Mouse (Mus musculus) CH12.LX (cell line): ENCODE data around the gene St6galnac4. TPM values are rescaled to one million over a fixed set of nuclear protein-coding genes. Genes with fewer than 3 reads are reported as not detected.

Source experiments
- DNase-seq: peaks from one replicate; pipeline ENCODE4 v3.0.0-alpha.2; 2013; ENCODE audit errors: extremely low read depth
- H3K27ac ChIP-seq: 2 replicates; pipeline ENCODE4 v1.5.1; 2012; ENCODE audit warnings: low read depth, mild to moderate bottlenecking, control low read depth, moderate library complexity; ENCODE audit not compliant: insufficient read depth
- H3K27me3 ChIP-seq: replicated peaks from 2 replicates; pipeline ENCODE3; 2012; ENCODE audit warnings: inconsistent platforms
- H3K36me3 ChIP-seq, 2 experiments: replicated peaks in 1 of 2; 2 replicates each; pipeline versions ENCODE3 to v1.6.1; 2012; ENCODE audit warnings: inconsistent platforms in 1 of 2, low read length in 1 of 2, mild to moderate bottlenecking in 1 of 2, mixed read lengths in 1 of 2, moderate library complexity in 1 of 2; ENCODE audit not compliant: control insufficient read depth in 1 of 2, insufficient read depth in 1 of 2
- H3K4me1 ChIP-seq, 2 experiments: 2 replicates each; pipeline ENCODE4 v1.6.1; 2012; ENCODE audit warnings: inconsistent platforms in 1 of 2, moderate library complexity in 1 of 2; ENCODE audit not compliant: insufficient read depth in 2 of 2, control insufficient read depth in 1 of 2
- H3K4me2 ChIP-seq: 2 replicates; pipeline ENCODE4 v1.6.1; 2012; ENCODE audit warnings: low read depth, mild to moderate bottlenecking, control low read depth; ENCODE audit not compliant: poor library complexity, insufficient read depth, severe bottlenecking
- H3K4me3 ChIP-seq, 3 experiments: fragments of 150-350 bp in 1 of 3; sonication (generic) in 1 of 3; replicated peaks in 1 of 3; 2 replicates each; pipeline versions ENCODE3 to v1.5.1; 2011 to 2012; ENCODE audit warnings: low read depth in 2 of 3, low read length in 2 of 3, mild to moderate bottlenecking in 2 of 3, moderate library complexity in 2 of 3, control low read depth in 1 of 3, improper control_type of control experiment in 1 of 3, inconsistent platforms in 1 of 3, mixed read lengths in 1 of 3; ENCODE audit not compliant: poor library complexity in 1 of 3
- H3K79me2 ChIP-seq: replicated peaks from 2 replicates; pipeline ENCODE4 v1.6.1; 2012; ENCODE audit warnings: mild to moderate bottlenecking, moderate library complexity; ENCODE audit not compliant: control insufficient read depth, poor library complexity, insufficient read depth, severe bottlenecking; ENCODE audit errors: extremely low read depth
- H3K9ac ChIP-seq: 2 replicates; pipeline ENCODE4 v1.6.1; 2012; ENCODE audit warnings: low read depth, mild to moderate bottlenecking, control low read depth, moderate library complexity; ENCODE audit not compliant: insufficient read depth
- H3K9me3 ChIP-seq: replicated peaks from 2 replicates; pipeline ENCODE3; 2012; ENCODE audit warnings: low read length, inconsistent platforms, mixed read lengths
- BHLHE40 ChIP-seq: IDR thresholded peaks from 2 replicates; pipeline ENCODE4 v1.6.1; 2011; ENCODE audit warnings: mild to moderate bottlenecking, low read depth, low read length, improper control_type of control experiment
- CHD1 ChIP-seq: IDR thresholded peaks from 2 replicates; pipeline ENCODE4 v1.6.1; 2012; ENCODE audit warnings: low read depth, low read length, improper control_type of control experiment, inconsistent platforms
- CHD2 ChIP-seq: IDR thresholded peaks from 2 replicates; pipeline ENCODE4 v1.6.1; 2011; ENCODE audit warnings: low read length, improper control_type of control experiment
- CTCF ChIP-seq, 2 experiments: IDR thresholded peaks in 1 of 2; conservative IDR thresholded peaks in 1 of 2; 2 replicates each; pipeline ENCODE4 v1.5.1; 2011 to 2012; ENCODE audit warnings: low read depth in 2 of 2, low read length in 2 of 2, improper control_type of control experiment in 1 of 2, inconsistent platforms in 1 of 2, mild to moderate bottlenecking in 1 of 2, moderate library complexity in 1 of 2
- E2F4 ChIP-seq: IDR thresholded peaks from 2 replicates; pipeline ENCODE4 v1.6.1; 2011; ENCODE audit warnings: low read depth, low read length, improper control_type of control experiment; ENCODE audit not compliant: insufficient replicate concordance
- EP300 ChIP-seq: IDR thresholded peaks from 2 replicates; pipeline ENCODE4 v1.6.1; 2011; ENCODE audit warnings: low read length, improper control_type of control experiment
- KAT2A ChIP-seq: IDR thresholded peaks from 2 replicates; pipeline ENCODE4 v1.6.1; 2012; ENCODE audit warnings: low read length, improper control_type of control experiment, inconsistent platforms; ENCODE audit not compliant: insufficient replicate concordance
- MAX ChIP-seq: IDR thresholded peaks from 2 replicates; pipeline ENCODE4 v1.6.1; 2011; ENCODE audit warnings: low read length, improper control_type of control experiment
- MAZ ChIP-seq: IDR thresholded peaks from 2 replicates; pipeline ENCODE4 v1.6.1; 2012; ENCODE audit warnings: low read depth, mild to moderate bottlenecking, inconsistent platforms, low read length, improper control_type of control experiment, moderate library complexity
- MEF2A ChIP-seq: IDR thresholded peaks from 2 replicates; pipeline ENCODE4 v1.6.1; 2014; ENCODE audit warnings: low read depth, mild to moderate bottlenecking, inconsistent platforms, low read length, improper control_type of control experiment, borderline replicate concordance
- POLR2AphosphoS2 ChIP-seq: IDR thresholded peaks from 2 replicates; pipeline ENCODE4 v1.6.1; 2011; ENCODE audit warnings: low read depth, low read length, improper control_type of control experiment
- RAD21 ChIP-seq: IDR thresholded peaks from 2 replicates; pipeline ENCODE4 v1.6.1; 2011; ENCODE audit warnings: low read depth, mild to moderate bottlenecking, low read length, improper control_type of control experiment, moderate library complexity
- RCOR1 ChIP-seq: conservative IDR thresholded peaks from 2 replicates; pipeline ENCODE4 v1.6.1; 2012; ENCODE audit warnings: low read depth, mild to moderate bottlenecking, inconsistent platforms, low read length, improper control_type of control experiment
- SMC3 ChIP-seq: IDR thresholded peaks from 2 replicates; pipeline ENCODE4 v1.6.1; 2011; ENCODE audit warnings: low read depth, low read length, improper control_type of control experiment
- TCF12 ChIP-seq: IDR thresholded peaks from 2 replicates; pipeline ENCODE4 v1.6.1; 2014; ENCODE audit warnings: low read depth, mild to moderate bottlenecking, inconsistent platforms, low read length, improper control_type of control experiment
- USF1 ChIP-seq: IDR thresholded peaks from 2 replicates; pipeline ENCODE4 v1.6.1; 2014; ENCODE audit warnings: low read depth, mild to moderate bottlenecking, inconsistent platforms, low read length, improper control_type of control experiment
- USF2 ChIP-seq: conservative IDR thresholded peaks from 2 replicates; pipeline ENCODE4 v1.6.1; 2011; ENCODE audit warnings: low read depth, low read length, improper control_type of control experiment
- ZKSCAN1 ChIP-seq: IDR thresholded peaks from 2 replicates; pipeline ENCODE4 v1.6.1; 2012; ENCODE audit warnings: low read depth, inconsistent platforms, low read length, improper control_type of control experiment, borderline replicate concordance
- ZNF384 ChIP-seq: IDR thresholded peaks from 2 replicates; pipeline ENCODE4 v1.6.1; 2012; ENCODE audit warnings: low read depth, low read length, improper control_type of control experiment, inconsistent platforms
- dilution Hi-C: fragments of 300-500 bp; cut with MboI; formaldehyde crosslinking; loops from 2 replicates; pipeline ENCODE4 v1.14.3; 2020; ENCODE audit warnings: low sequenced_read_pairs; ENCODE audit not compliant: extremely low pct_unique_long_range_greater_than_20kb, extremely low pct_ligation_motif_present
- in situ Hi-C: fragments of 300-500 bp; cut with MboI; formaldehyde crosslinking; loops from 3 replicates; pipeline ENCODE4 v1.14.3; 2019; ENCODE audit warnings: low sequenced_read_pairs, low pct_ligation_motif_present, low pct_unique_long_range_greater_than_20kb, mixed read lengths
- polyA plus RNA-seq: library from polyadenylated mRNA; unstranded; fragments of >175 nt; gene quantifications from 2 replicates; pipeline ENCODE4 v1.2.1, GENCODE M21; 2012; ENCODE audit warnings: low read depth; ENCODE audit not compliant: insufficient read length
- total RNA-seq, 2 experiments: library from RNA; depleted of rRNA; stranded (reverse); fragments of 300-350 nt in 1 of 2; fragments of >200 nt in 1 of 2; gene quantifications; 2 replicates each; pipeline ENCODE4 v1.2.3; 2012 to 2014

St6galnac4 gene
- total and polyA plus RNA-seq, 3 experiments = 51.9 to 81.7 (median 58.3) TPM

DNA sequence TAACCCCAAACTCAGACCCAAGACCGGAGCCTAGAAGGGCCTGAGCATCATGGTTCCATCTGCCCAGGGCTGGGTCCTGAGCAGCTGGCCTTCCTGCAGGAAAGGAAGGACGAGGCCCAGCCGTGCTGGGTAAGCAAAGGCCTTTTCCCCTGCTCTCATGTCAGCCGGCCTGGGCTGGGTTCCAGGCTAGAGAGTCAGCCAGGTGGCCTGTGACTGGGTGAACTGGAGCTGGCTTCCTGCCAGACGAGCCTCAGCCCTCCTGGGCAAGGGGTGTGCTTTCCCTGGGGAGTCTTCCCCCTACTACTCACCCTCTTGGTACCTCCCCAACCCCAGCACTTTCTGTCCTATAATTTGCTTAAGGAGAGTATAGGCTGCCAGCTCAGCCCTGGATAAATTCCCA is 18.7 kb upstream of the St6galnac4 start:
- Histone ChIP-seq H3K9ac (no peak overlapping the region), H3K27ac (no peak overlapping the region), H3K36me3 (peaks cover 16 to 70% of the 10 kb centered on the region in 2 experiments), H3K4me2 (no peak overlapping the region), H3K9me3 (no peaks in the 10 kb centered on the region), H3K4me1 (peaks cover 3 to 20% of the 10 kb centered on the region in 2 experiments), H3K79me2 (peaks cover 16% of the 10 kb centered on the region), H3K4me3 (no peak overlapping the region), H3K27me3 (no peaks in the 10 kb centered on the region)
- dilution Hi-C loops = no loop called here
- DNase-seq = no peak
- in situ Hi-C loops = loop anchor here (25.0 kb wide), 1 partner anchor 431 kb away; no protein-coding TSS in a partner anchor
- no peak for TF ChIP-seq KAT2A
- TF ChIP-seq SMC3 = no peak
- no peak for TF ChIP-seq RCOR1
- no peak for TF ChIP-seq MEF2A
- TF ChIP-seq TCF12 = no peak
- TF ChIP-seq USF2 = no peak
- no peak for TF ChIP-seq BHLHE40
- TF ChIP-seq CHD2 = no peak
- TF ChIP-seq CTCF (conservative IDR thresholded peaks at IDR 0.05 in 1 of 2, IDR thresholded peaks at IDR 0.05 in 1 of 2; ENCODE audit: low read depth in 2 of 2, low read length in 2 of 2) = no peak
- no peak for TF ChIP-seq E2F4
- TF ChIP-seq USF1 = no peak
- TF ChIP-seq MAX = no peak
- no peak for TF ChIP-seq RAD21
- TF ChIP-seq ZKSCAN1 = no peak
- no peak for TF ChIP-seq EP300
- TF ChIP-seq POLR2AphosphoS2 = no peak
- no peak for TF ChIP-seq CHD1
- no peak for TF ChIP-seq MAZ
- no peak for TF ChIP-seq ZNF384

DNA sequence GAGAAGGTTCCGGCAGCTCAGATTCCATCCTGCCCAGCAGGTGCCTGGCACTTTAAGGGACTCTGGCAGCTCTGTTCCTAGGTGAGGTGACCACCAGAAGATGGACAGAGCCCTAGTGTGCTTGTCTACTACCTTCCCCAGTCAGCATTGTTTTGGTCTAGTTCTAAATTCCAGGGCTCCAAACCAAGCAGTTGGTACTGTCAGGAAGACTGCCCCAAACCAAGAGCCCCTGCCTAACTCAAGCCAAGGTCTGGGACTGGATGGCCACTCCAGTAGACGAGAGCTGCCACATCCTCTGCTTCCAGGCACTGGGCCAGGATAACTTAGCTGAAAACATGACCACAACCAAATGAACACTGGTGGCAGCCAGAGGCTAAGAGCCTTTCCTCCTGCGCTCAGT is 18.0 kb upstream of the St6galnac4 start:
- in situ Hi-C loops (loop anchor here (25.0 kb wide), 1 partner anchor 432 kb away; no protein-coding TSS in a partner anchor), dilution Hi-C loops (no loop called here)
- H3K9ac ChIP-seq = no peak overlapping the region

More for the DNA sequence above, 18.0 kb upstream of the St6galnac4 start:
- DNase-seq = no peak
- H3K36me3 ChIP-seq = peaks cover 21 to 70% of the 10 kb centered on the region in 2 experiments
- H3K4me2 ChIP-seq = no peak overlapping the region
- no peak overlapping the region for H3K27ac ChIP-seq
- peaks cover 3 to 20% of the 10 kb centered on the region in 2 experiments for H3K4me1 ChIP-seq
- H3K79me2 ChIP-seq = peaks cover 16% of the 10 kb centered on the region
- H3K9me3 ChIP-seq = no peaks in the 10 kb centered on the region
- no peaks in the 10 kb centered on the region for H3K27me3 ChIP-seq
- TF ChIP-seq POLR2AphosphoS2 = no peak
- no peak overlapping the region for H3K4me3 ChIP-seq
